Mouse (Mus musculus) liver, embryonic 16.5 days (tissue): ENCODE measurements around the gene Eif4g1. TPM values are rescaled to one million over a fixed set of nuclear protein-coding genes. Genes with fewer than 3 reads are reported as not detected.

Source experiments
- ATAC-seq: fragments of 200-750 bp; cut with Nextera tagmentation; 2 replicates; pipeline ENCODE4 v1.8.0; 2017; ENCODE audit warnings: low read depth, mild to moderate bottlenecking, moderate number of reproducible peaks, moderate library complexity
- H3K27ac ChIP-seq: fragments of 300-500 bp; sonication (generic); 2 replicates; pipeline ENCODE4 v1.5.1; 2014; ENCODE audit warnings: mild to moderate bottlenecking, low read length
- H3K27me3 ChIP-seq: fragments of 300-500 bp; sonication (generic); 2 replicates; pipeline ENCODE4 v1.6.1; 2014; ENCODE audit warnings: low read depth, low read length, mixed read lengths; ENCODE audit not compliant: control insufficient read depth, insufficient read depth
- H3K36me3 ChIP-seq: fragments of 300-500 bp; sonication (generic); 2 replicates; pipeline ENCODE4 v1.6.1; 2014; ENCODE audit warnings: mild to moderate bottlenecking; ENCODE audit not compliant: control insufficient read depth, insufficient read depth
- H3K4me1 ChIP-seq: fragments of 300-500 bp; sonication (generic); 2 replicates; pipeline ENCODE4 v1.6.1; 2014; ENCODE audit warnings: low read depth, low read length, mixed read lengths; ENCODE audit not compliant: control insufficient read depth
- H3K4me2 ChIP-seq: fragments of 300-500 bp; sonication (generic); 2 replicates; pipeline ENCODE4 v1.6.1; 2014; ENCODE audit warnings: low read depth, low read length, mixed read lengths
- H3K4me3 ChIP-seq: fragments of 300-500 bp; sonication (generic); 2 replicates; pipeline ENCODE4 v1.5.1; 2014; ENCODE audit warnings: low read depth, mild to moderate bottlenecking, low read length
- H3K9ac ChIP-seq: fragments of 300-500 bp; sonication (generic); 2 replicates; pipeline ENCODE4 v1.6.1; 2014; ENCODE audit warnings: low read depth, low read length
- H3K9me3 ChIP-seq: fragments of 300-500 bp; sonication (generic); replicated peaks from 2 replicates; pipeline ENCODE4 v1.6.1; 2016; ENCODE audit warnings: low read length; ENCODE audit not compliant: control insufficient read depth
- WGBS: fragments of 180-500 bp; shearing (Covaris S2); extraction: QIAGEN DNeasy Blood & Tissue Kit; methylation state at CpG from one replicate; pipeline ENCODE4 v1.1.7; 2014; ENCODE audit not compliant: insufficient replicate concordance; 5-methylcytosine and 5-hydroxymethylcytosine counted together
- polyA plus RNA-seq: library from polyadenylated mRNA; unstranded; fragments of >200 nt; fragmentation: Nextera tagmentation; extraction: Ambion mirVana; gene quantifications from 2 replicates; pipeline ENCODE4 v1.2.1, GENCODE M21; 2015

The Eif4g1 gene
- polyA plus RNA-seq, 1 experiment from 2014 or later = 89.4 TPM

DNA sequence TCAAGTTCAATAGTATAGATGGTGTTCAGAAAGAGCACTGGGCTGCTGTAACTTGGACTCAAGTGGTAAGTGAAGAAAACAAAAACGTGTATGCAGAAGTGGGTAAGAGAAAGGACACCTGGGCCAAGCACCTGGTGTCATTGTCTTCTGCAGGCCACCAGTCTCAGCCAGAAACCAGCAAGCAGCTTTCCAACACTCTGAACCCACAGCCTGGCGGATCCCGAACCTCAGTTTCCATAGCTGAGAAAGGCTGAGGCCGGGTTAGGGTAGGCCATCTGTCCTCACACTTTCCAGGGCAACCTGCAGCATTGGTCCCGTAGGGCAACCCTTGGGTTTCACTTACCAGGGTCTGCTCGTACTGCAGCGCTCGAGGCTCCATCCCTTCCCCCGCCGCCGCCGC is 47.5 kb downstream of the Eif4g1 start:
- H3K4me1 ChIP-seq = peaks cover 66% of the 10 kb centered on the region

DNA sequence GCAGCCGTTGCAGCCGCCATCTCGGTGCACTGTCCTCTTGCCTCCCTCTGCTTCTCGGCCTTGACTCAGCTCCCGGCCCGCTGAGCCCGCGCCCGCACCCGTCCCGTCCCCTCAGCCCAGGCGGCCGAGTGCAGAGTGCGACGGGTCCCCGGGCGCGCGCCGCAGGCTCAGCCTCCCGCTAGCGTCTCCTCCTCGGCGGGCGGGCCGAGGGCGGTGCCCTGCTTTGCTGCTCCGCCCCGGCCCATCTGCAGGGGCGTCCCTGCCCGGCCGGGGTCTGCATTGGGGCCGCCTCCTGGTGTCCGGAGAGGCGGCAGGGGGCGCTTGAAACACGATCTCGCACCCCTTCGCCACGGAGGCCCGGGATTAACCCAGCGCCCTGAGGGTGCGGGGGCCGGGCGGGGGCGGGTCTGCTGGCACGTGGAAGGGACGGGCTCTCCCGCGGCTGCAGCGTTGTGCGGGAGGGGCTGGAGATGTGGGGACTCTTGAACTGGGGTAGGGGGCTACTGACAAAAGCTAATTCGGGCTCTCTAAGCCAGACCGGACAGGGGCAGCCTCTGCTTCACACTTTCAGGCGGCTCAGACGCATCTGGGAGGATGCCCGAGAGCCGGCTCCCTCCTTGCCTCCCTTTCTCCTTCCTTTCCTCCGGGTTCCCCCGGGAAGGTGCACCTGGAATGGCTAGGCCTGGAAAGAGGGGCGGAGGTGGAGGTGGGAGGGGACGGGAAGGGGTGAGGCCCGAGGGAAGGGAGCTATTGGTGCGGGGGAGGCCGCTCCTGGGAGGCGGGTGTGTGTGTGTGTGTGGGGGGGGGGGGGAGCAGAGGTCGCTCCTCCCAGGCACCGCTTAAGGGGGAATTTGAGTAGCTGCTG is 48.1 kb downstream of the Eif4g1 start:
- Histone ChIP-seq H3K4me1 (peaks cover 64% of the 10 kb centered on the region), H3K4me3 (peak overlapping the region; percentile 85)

More for the DNA sequence above, 47.5 kb downstream of the Eif4g1 start:
- peak overlapping the region; percentile 94 for H3K27ac ChIP-seq
- H3K9ac ChIP-seq = peak overlapping the region; percentile 83
- H3K4me3 ChIP-seq = peak overlapping the region; percentile 85
- ATAC-seq = no peak
- H3K36me3 ChIP-seq = peaks cover 16% of the 10 kb centered on the region
- whole genome bisulfite sequencing = 6% methylated on average over 12 of the region's 12 CpGs
- H3K9me3 ChIP-seq = no peaks in the 10 kb centered on the region
- H3K4me2 ChIP-seq = peak overlapping the region; percentile 99
- no peaks in the 10 kb centered on the region for H3K27me3 ChIP-seq

DNA sequence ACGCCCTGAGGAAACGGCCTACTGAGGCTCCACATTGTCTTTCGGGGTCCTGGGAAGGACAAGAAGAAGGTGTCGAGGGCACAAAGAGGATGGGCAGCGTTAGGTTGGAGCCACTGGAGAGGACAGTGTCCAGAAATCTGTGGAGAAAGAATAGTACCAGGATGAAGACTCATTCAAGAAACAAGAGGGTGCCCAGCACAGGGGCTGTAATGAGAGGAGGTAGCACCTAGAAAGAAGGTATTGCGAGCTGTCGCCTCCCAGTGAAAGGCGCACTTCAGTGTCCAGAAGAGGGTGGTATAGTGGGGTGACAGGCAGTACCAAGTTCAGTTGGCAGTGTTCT is 48.7 kb downstream of the Eif4g1 start:
- Histone ChIP-seq H3K4me1 (peaks cover 58% of the 10 kb centered on the region), H3K36me3 (peaks cover 9% of the 10 kb centered on the region), H3K9ac (peak overlapping the region; percentile 83), H3K27ac (peak overlapping the region; percentile 94), H3K27me3 (no peaks in the 10 kb centered on the region), H3K4me3 (peak overlapping the region; percentile 85), H3K9me3 (no peaks in the 10 kb centered on the region), H3K4me2 (peak overlapping the region; percentile 99)
- WGBS = 1% methylated on average over 8 of the region's 8 CpGs
- ATAC-seq = peak; percentile 5

More for the DNA sequence above, 48.1 kb downstream of the Eif4g1 start:
- WGBS = under 1% methylated on average over 60 of the region's 68 CpGs
- Histone ChIP-seq H3K9ac (peak overlapping the region; percentile 83), H3K27me3 (no peaks in the 10 kb centered on the region), H3K36me3 (peaks cover 14% of the 10 kb centered on the region), H3K4me2 (peak overlapping the region; percentile 99), H3K27ac (peak overlapping the region; percentile 94), H3K9me3 (no peaks in the 10 kb centered on the region)
- ATAC-seq = peak; percentile 61

DNA sequence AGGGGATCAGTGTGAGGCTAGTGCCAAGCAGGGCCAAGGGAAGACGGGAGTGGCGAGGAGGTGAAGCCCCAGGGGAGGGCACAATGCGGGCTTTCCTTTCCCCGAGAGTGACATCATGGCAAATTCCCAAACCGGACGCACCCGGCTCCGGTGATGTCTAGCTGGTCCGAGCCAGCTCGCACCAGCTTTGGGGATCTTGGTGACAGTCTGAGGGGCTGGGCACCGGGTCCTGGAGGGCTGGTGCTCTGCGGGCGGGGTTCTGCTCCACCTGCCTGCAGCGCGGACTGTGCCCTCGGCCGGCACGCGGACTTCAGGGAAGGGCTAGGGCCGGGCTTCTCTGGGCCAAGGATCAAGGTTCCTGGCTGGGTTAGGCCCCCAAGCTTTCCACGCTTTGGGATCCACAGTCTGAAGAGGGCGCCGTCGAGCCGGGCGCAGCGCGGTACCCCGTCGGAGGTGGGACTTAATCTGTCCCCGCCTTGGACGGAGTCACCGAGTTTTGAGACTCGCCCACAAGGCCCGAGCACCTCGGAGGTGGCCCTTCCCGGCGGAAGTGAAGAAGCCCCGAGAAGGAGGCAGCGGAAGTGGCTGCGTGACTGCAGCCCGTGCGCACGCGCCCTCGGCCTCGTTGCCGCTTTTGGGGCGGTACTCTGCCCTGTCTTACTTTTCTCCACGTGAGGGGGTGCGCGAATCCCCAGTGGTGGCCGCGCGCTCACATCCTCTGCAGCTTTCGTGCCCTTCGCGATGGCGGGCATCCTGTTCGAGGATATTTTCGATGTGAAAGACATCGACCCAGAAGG is 49.3 kb downstream of the Eif4g1 start, which contains the start of the genes Polr2h and Clcn2:
Polr2h (plus strand) TSS at position 485 of the 797 bp plus-strand sequence.
Clcn2 (minus strand) TSS at position 566 of the 797 bp plus-strand sequence.
- Histone ChIP-seq H3K9ac (peak within 1 kb of the TSS; percentile 83), H3K4me3 (peak within 1 kb of the TSS; percentile 85), H3K36me3 (0 out of 2 replicates have a peak, but pooled peaks cover 6% of the 10 kb centered on the region), H3K4me2 (peak within 1 kb of the TSS; percentile 99), H3K27me3 (no peaks in the 10 kb centered on the region), H3K9me3 (no peaks in the 10 kb centered on the region), H3K27ac (peak within 1 kb of the TSS; percentile 94), H3K4me1 (peaks cover 53% of the 10 kb centered on the region)
- peak; percentile 85 for ATAC-seq
- WGBS = under 1% methylated on average over 62 of the region's 62 CpGs

DNA sequence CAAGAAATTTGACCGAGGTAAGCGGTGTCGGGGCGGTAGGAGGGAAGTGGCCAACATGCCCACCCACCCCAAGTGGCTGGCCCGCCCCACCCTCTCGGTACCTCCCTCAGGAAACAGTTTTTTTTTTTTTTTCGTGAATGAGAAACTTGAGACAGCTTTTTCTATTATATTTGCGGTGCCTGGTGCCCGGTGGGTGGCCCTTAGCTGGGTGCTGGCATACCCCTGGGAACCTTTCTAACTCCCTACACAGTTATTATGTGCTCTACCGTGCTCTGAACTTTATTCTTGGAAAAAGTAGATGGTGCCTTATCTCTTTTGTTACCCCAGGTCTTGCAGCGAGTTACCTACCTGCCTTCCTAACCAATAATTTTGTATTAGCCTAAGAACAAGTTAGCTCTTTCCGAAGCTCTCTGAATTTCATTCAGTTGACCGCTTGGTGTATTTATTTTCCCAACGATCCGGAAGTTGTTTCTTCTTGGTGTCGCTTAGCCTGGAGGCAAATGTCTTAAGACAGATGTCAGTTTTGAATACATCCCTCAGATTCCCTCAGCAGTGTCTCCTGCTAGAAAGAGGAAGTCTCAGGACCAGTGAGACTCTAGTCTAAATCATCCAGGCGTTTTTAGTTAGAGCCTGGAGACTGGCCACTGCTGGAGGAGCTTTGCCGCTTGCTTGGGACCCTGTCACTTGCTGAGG is 50.0 kb downstream of the Eif4g1 start:
- Histone ChIP-seq H3K36me3 (0 out of 2 replicates have a peak, but pooled peaks cover 3% of the 10 kb centered on the region), H3K27ac (peak overlapping the region; percentile 94), H3K9me3 (no peaks in the 10 kb centered on the region), H3K4me2 (peak overlapping the region; percentile 99), H3K27me3 (no peaks in the 10 kb centered on the region), H3K9ac (peak overlapping the region; percentile 83), H3K4me1 (peaks cover 48% of the 10 kb centered on the region), H3K4me3 (peak overlapping the region; percentile 85)
- WGBS = 2% methylated on average over 18 of the region's 18 CpGs
- ATAC-seq = peak; percentile 10

DNA sequence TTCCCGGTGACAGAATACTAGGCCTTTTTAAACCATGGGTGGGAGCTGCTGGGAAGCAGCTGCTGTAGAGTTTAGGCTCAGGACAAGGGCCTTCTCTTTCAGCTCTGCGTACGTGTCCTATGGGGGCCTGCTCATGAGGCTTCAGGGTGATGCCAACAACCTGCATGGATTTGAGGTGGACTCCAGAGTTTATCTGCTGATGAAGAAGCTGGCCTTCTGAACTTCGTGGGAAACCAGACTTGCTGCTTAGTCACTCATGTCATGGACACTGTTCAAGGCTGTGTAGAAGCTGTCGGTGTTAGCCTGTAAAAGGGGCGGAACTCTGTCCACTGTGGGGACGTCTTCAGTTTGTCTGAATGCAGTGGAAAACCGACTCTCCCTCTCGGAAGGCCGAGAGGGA is 53.7 kb downstream of the Eif4g1 start:
- H3K4me2 ChIP-seq = no peak overlapping the region
- H3K36me3 ChIP-seq = 0 out of 2 replicates have a peak, but pooled peaks cover 3% of the 10 kb centered on the region
- H3K9me3 ChIP-seq = no peaks in the 10 kb centered on the region
- 72% methylated on average over 10 of the region's 10 CpGs for WGBS
- H3K9ac ChIP-seq = no peak overlapping the region
- no peak overlapping the region for H3K27ac ChIP-seq
- no peaks in the 10 kb centered on the region; the same call in 1 of the 2 replicates for H3K27me3 ChIP-seq
- peaks cover 19% of the 10 kb centered on the region for H3K4me1 ChIP-seq
- ATAC-seq = no peak
- no peak overlapping the region for H3K4me3 ChIP-seq

DNA sequence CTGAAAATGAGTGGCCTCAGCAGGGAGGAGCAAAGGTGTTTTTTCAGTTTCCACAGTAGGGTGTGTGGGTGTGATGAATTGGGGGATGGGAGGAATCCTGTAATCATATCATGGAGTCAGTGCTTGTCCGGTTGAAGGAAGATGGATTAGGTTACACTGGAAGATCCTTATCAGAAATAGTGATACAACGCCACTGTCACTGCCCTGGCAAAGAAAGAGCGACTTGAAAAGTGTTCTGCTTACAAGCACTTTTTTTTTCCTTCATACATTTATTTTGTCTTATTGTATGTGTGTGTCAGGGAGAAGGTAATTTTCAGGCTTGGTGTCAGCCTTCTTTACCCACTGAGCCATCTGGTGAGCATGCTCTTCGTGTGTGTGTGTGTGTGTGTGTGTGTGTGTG is 54.6 kb downstream of the Eif4g1 start:
- peaks cover 14% of the 10 kb centered on the region for H3K4me1 ChIP-seq
- H3K36me3 ChIP-seq = 0 out of 2 replicates have a peak, but pooled peaks cover 3% of the 10 kb centered on the region
- no peaks in the 10 kb centered on the region for H3K9me3 ChIP-seq
- no peak overlapping the region for H3K4me3 ChIP-seq
- 68% methylated on average over 4 of the region's 4 CpGs for WGBS
- H3K27ac ChIP-seq = no peak overlapping the region
- no peak overlapping the region for H3K9ac ChIP-seq
- no peak for ATAC-seq
- H3K4me2 ChIP-seq = no peak overlapping the region
- H3K27me3 ChIP-seq = no peaks in the 10 kb centered on the region; the same call in 1 of the 2 replicates

DNA sequence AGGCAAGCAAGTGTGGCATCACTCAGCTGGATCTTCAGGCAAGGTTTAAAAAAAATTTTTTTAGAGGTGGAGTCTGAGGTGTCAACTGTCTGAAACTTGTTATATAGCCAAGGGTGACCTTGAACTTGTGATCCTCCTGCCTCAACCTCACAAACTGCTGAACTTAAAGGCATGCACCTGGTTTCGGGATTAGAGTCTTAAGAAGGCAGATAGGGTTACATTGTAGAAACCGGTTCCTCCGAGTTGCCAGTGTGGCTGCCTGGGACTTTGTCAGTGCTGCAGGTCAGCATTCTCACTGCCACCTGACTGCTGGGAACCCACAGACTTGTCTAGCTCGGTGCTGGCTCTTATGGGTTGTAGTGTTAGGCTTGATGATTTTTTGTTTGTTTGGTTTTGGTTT is 55.1 kb downstream of the Eif4g1 start:
- Histone ChIP-seq H3K27ac (no peak overlapping the region), H3K4me2 (no peak overlapping the region), H3K36me3 (0 out of 2 replicates have a peak, but pooled peaks cover 3% of the 10 kb centered on the region), H3K9ac (no peak overlapping the region), H3K27me3 (no peaks in the 10 kb centered on the region; the same call in 1 of the 2 replicates), H3K4me1 (peaks cover 13% of the 10 kb centered on the region), H3K4me3 (no peak overlapping the region), H3K9me3 (no peaks in the 10 kb centered on the region)
- no peak for ATAC-seq
- WGBS = 53% methylated on average over 4 of the region's 4 CpGs
